Mouse (Mus musculus) embryonic facial prominence, embryonic 14.5 days (tissue): Measurements from ENCODE around the gene Eri3. TPM values are rescaled to one million over a fixed set of nuclear protein-coding genes. Genes with fewer than 3 reads are reported as not detected.

Experiments used
- ATAC-seq: fragments of 200-750 bp; cut with Nextera tagmentation; 2 replicates; pipeline ENCODE4 v1.8.0; 2017; ENCODE audit warnings: low read depth, moderate number of reproducible peaks, moderate TSS enrichment
- DNase-seq: peaks from one replicate; pipeline ENCODE4 v3.0.0-alpha.2; 2015; ENCODE audit warnings: low spot score
- H3K27ac ChIP-seq: fragments of 300-500 bp; sonication (generic); replicated peaks from 2 replicates; pipeline ENCODE4 v1.5.1; 2014; ENCODE audit warnings: low read depth, mild to moderate bottlenecking, low read length, moderate library complexity
- H3K27me3 ChIP-seq: fragments of 300-500 bp; sonication (generic); replicated peaks from 2 replicates; pipeline ENCODE4 v1.6.1; 2014; ENCODE audit warnings: low read length; ENCODE audit not compliant: control insufficient read depth, insufficient read depth
- H3K36me3 ChIP-seq: fragments of 300-500 bp; sonication (generic); 2 replicates; pipeline ENCODE4 v1.6.1; 2014; ENCODE audit warnings: low read length, mixed read lengths; ENCODE audit not compliant: control insufficient read depth, insufficient read depth
- H3K4me1 ChIP-seq: fragments of 300-500 bp; sonication (generic); 2 replicates; pipeline ENCODE4 v1.6.1; 2014; ENCODE audit warnings: antibody characterized with exemption, low read length; ENCODE audit not compliant: control insufficient read depth, insufficient read depth
- H3K4me2 ChIP-seq: fragments of 300-500 bp; sonication (generic); 2 replicates; pipeline ENCODE4 v1.6.1; 2014; ENCODE audit warnings: low read depth, mild to moderate bottlenecking, low read length, moderate library complexity, mixed read lengths
- H3K4me3 ChIP-seq: fragments of 300-500 bp; sonication (generic); 2 replicates; pipeline ENCODE4 v1.5.1; 2014; ENCODE audit warnings: low read depth, mild to moderate bottlenecking, low read length
- H3K9ac ChIP-seq: fragments of 300-500 bp; sonication (generic); 2 replicates; pipeline ENCODE4 v1.6.1; 2014; ENCODE audit warnings: low read depth, mild to moderate bottlenecking, low read length, moderate library complexity, mixed read lengths
- H3K9me3 ChIP-seq: fragments of 300-500 bp; sonication (generic); 2 replicates; pipeline ENCODE4 v1.6.1; 2016; ENCODE audit warnings: low read length; ENCODE audit not compliant: control insufficient read depth
- WGBS: fragments of 180-500 bp; shearing (Covaris S2); extraction: QIAGEN DNeasy Blood & Tissue Kit; methylation state at CpG from one replicate; pipeline ENCODE4 v1.1.7; 2014; 5-methylcytosine and 5-hydroxymethylcytosine counted together
- polyA plus RNA-seq: library from polyadenylated mRNA; unstranded; fragments of >200 nt; fragmentation: Nextera tagmentation; extraction: Ambion mirVana; gene quantifications from 2 replicates; pipeline ENCODE4 v1.2.1, GENCODE M21; 2014

Gene Eri3
- 154 and 174 TPM in 2 replicates for polyA plus RNA-seq

DNA sequence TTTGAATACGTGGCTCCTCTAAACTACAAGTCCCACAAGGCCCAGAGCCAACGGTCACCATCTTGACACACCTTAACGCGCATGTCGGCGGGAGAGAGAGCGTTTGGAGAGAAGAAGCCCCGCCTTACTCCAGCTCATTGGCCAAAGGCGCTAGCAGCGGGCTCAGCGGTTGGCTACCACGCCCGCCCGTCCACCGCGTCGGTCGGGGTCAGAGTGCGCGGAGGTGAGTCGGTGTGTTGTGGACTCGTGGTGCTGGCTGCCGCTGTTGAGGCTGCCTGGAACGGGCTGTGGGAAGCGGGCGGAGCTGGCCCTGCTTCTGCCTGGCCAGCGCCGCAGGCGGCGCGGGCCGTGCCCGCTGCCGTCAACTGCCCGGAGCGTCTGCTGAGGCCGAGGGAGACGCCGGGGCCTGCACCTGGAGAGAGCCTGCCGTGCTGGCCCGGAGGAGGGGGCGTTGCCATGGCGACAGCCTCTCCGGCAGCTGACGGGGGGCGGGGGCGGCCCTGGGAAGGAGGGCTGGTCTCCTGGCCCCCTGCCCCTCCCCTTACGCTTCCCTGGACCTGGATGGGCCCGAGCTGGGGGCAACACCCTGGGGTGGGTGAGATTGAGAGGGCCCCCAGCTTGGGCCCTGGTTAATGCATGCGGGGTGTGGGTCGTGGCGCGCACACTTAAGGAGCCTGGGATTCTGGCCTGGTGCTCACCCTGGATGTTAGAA is at the start of gene Eri3:
TSS of gene Eri3 (plus strand) at position 226 of the 712 bp plus-strand sequence.
- H3K4me3 ChIP-seq: peak within 1 kb of the TSS; percentile 92
- H3K4me1 ChIP-seq: peaks cover 16% of the 10 kb centered on the region
- ATAC-seq: peak; percentile 99
- H3K4me2 ChIP-seq: peak within 1 kb of the TSS; percentile 80
- under 1% methylated on average over 35 of the region's 53 CpGs for WGBS
- H3K9ac ChIP-seq: peak within 1 kb of the TSS; percentile 84
- H3K27ac ChIP-seq: peak within 1 kb of the TSS; percentile 84
- DNase-seq: peak; percentile 100
- H3K27me3 ChIP-seq: no peaks in the 10 kb centered on the region
- H3K36me3 ChIP-seq: peaks cover 3% of the 10 kb centered on the region; the same call in 1 of the 2 replicates
- no peaks in the 10 kb centered on the region for H3K9me3 ChIP-seq

DNA sequence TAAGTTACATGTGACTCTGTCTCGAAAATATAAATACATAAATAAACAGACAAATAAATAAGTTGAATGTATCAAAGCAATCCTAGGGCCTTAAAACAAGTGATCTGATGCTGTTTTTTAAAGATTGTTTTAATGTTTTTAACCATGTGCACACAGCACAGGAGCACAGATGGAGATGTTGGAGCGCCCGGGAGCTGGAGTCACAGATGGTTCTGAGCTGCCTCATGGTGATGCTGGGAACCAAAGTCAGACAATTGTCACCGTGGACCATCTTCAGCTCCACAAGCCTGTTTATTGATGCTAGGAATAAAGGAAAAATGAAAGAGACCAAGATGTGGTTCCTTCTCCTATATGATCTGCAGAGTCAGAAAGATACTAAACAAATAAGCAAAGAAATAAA is 31.9 kb upstream of the Eri3 start:
- H3K9me3 ChIP-seq: no peaks in the 10 kb centered on the region
- no peak overlapping the region for H3K27ac ChIP-seq
- ATAC-seq (no peak), DNase-seq (no peak)
- H3K27me3 ChIP-seq: no peaks in the 10 kb centered on the region
- H3K36me3 ChIP-seq: no peaks in the 10 kb centered on the region
- H3K4me1 ChIP-seq: no peaks in the 10 kb centered on the region
- no peak overlapping the region for H3K9ac ChIP-seq
- no peak overlapping the region for H3K4me3 ChIP-seq
- WGBS: 88% methylated on average over 4 of the region's 4 CpGs
- H3K4me2 ChIP-seq: no peak overlapping the region

DNA sequence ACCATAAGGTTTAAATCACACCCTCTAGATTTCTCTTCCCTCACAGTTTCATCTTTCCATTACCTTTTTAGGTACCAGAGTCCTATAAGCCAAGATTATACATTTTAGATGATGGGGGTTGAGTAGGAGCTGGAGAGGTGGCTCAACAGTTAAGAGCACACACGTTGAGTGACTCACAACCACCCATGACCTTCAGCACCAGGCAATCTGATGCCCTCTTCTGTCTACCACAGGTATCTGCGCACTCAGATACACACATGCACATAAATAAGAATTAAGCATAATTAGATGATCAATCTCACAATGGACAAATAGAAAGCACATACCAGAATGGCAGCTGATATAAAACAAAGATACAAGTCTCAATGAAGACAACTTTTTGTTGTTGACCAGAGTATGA is 28.8 kb upstream of the Eri3 start:
- no peaks in the 10 kb centered on the region for H3K4me1 ChIP-seq
- H3K36me3 ChIP-seq: no peaks in the 10 kb centered on the region
- no peak overlapping the region for H3K9ac ChIP-seq
- H3K27me3 ChIP-seq: no peaks in the 10 kb centered on the region
- no peak overlapping the region for H3K4me2 ChIP-seq
- no peak overlapping the region for H3K4me3 ChIP-seq
- ATAC-seq (no peak), DNase-seq (no peak)
- H3K27ac ChIP-seq: no peak overlapping the region
- WGBS: 73% methylated on average over 2 of the region's 2 CpGs
- H3K9me3 ChIP-seq: no peaks in the 10 kb centered on the region

DNA sequence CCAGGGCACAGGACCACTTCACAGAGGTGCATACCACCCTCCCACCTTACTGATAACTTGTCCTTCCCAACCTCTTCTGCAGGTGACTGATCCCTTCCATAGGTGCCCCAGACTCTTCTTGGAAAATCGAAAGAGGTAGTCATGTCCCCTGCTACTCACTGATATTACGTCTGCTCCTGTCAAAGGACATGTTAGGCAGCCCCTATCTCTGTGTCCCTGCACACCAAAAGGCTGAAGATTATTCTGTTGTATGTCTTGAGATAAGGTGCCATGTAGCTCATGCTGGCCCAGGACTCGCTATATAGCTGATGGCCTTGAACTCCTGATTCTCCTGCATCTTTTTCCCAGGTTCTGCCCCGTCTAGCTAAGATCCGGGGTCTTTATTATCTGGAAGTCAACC is 24.2 kb upstream of the Eri3 start:
- WGBS: 89% methylated on average over 5 of the region's 5 CpGs
- Histone ChIP-seq H3K9ac (no peak overlapping the region), H3K4me1 (no peaks in the 10 kb centered on the region), H3K27me3 (no peaks in the 10 kb centered on the region), H3K36me3 (no peaks in the 10 kb centered on the region), H3K4me3 (no peak overlapping the region), H3K9me3 (no peaks in the 10 kb centered on the region), H3K27ac (no peak overlapping the region), H3K4me2 (no peak overlapping the region)
- ATAC-seq: no peak
- DNase-seq: no peak

DNA sequence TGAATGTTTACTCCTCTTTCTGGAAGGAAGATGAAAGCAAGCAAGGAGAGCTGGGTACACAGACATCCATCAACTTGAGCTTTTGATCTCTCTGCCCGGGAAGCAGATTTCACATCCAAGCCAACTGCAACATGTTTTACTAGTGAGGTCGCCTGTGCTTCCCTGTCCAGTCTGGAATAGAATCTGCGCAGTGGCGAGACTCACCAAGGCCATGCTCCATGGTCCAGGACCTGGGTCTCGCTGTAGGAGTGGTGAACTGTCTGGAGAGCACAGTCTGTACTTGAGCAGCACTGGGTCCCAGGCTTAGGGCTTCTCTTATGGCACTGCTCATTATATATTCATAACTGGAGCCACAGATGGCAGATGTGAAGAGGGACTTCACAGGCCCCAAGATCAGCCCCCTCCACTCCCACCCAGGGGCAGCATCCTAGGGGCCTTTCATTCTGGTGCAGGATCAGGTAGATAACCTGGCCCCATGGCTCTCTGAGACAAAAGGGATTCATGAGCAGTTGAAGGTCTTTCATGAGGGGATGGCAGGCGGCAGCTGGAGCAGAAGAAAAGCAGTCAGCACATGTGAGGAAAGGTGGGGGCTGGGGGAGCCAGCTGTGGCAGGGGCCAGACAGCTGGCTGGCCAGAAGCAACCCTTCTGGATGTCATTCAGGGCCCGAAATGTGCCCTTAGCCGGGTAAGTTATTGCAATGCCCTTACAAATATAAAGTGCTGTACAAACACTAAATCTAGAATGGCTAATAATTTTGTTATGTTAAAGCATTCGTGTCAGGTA is 22.9 kb upstream of the Eri3 start:
- no peak for DNase-seq
- H3K4me2 ChIP-seq: no peak overlapping the region
- no peaks in the 10 kb centered on the region for H3K36me3 ChIP-seq
- H3K27ac ChIP-seq: no peak overlapping the region
- no peaks in the 10 kb centered on the region for H3K27me3 ChIP-seq
- no peak overlapping the region; the same call in 1 of the 2 replicates for H3K9ac ChIP-seq
- 57% methylated on average over 9 of the region's 9 CpGs for WGBS
- H3K4me3 ChIP-seq: no peak overlapping the region
- no peaks in the 10 kb centered on the region for H3K4me1 ChIP-seq
- ATAC-seq: no peak
- no peaks in the 10 kb centered on the region for H3K9me3 ChIP-seq

DNA sequence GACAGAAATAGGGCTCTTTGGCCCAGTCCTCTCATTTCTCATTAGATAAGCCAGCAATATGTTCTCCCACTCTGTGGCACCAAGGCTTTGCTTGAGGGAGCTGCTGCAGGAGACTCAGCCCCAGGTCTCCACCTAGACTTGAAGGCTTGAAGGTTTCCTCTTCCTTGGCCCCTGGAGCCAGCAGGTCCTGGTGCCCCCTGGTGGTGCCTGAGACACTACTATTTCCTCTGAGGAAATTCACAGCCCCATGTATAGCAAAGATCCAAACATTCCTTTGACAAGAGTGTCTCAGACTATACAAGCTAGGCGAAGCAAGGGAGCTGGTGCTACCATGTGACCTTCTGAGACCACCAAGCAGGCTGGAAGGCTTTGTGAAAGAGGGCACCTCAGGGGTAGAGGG is 22.2 kb upstream of the Eri3 start:
- no peaks in the 10 kb centered on the region for H3K4me1 ChIP-seq
- no peak overlapping the region for H3K9ac ChIP-seq
- peak; percentile 67 for DNase-seq
- no peaks in the 10 kb centered on the region for H3K9me3 ChIP-seq
- ATAC-seq: peak; percentile 63; the same call in 1 of the 2 replicates
- H3K36me3 ChIP-seq: no peaks in the 10 kb centered on the region
- 26% methylated on average over 1 of the region's 1 CpGs for WGBS
- no peaks in the 10 kb centered on the region for H3K27me3 ChIP-seq
- no peak overlapping the region for H3K4me3 ChIP-seq
- H3K27ac ChIP-seq: no peak overlapping the region
- H3K4me2 ChIP-seq: no peak overlapping the region

DNA sequence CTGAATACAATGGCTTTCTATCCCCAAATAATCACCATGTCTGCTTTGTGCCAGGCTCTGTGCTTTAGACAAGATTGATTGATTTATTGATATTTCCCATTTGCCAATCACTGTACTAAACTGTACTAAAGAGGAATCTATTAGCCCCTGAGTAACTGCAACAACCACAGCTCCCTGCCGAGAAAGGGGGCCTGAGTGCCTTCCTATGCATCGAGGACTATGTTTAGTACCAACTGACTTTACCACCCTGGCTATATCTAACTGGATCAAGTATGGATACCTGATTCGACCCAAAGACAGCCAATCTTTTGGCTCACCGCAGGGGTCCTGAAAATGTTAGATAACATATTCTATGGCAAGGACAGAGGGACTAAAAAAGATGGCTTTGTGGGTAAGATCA is 20.3 kb upstream of the Eri3 start:
- Histone ChIP-seq H3K4me2 (no peak overlapping the region), H3K27me3 (no peaks in the 10 kb centered on the region), H3K9ac (no peak overlapping the region), H3K36me3 (no peaks in the 10 kb centered on the region), H3K9me3 (no peaks in the 10 kb centered on the region), H3K4me1 (no peaks in the 10 kb centered on the region), H3K27ac (no peak overlapping the region), H3K4me3 (no peak overlapping the region)
- no peak for DNase-seq
- ATAC-seq: no peak
- WGBS: 75% methylated on average over 4 of the region's 4 CpGs

DNA sequence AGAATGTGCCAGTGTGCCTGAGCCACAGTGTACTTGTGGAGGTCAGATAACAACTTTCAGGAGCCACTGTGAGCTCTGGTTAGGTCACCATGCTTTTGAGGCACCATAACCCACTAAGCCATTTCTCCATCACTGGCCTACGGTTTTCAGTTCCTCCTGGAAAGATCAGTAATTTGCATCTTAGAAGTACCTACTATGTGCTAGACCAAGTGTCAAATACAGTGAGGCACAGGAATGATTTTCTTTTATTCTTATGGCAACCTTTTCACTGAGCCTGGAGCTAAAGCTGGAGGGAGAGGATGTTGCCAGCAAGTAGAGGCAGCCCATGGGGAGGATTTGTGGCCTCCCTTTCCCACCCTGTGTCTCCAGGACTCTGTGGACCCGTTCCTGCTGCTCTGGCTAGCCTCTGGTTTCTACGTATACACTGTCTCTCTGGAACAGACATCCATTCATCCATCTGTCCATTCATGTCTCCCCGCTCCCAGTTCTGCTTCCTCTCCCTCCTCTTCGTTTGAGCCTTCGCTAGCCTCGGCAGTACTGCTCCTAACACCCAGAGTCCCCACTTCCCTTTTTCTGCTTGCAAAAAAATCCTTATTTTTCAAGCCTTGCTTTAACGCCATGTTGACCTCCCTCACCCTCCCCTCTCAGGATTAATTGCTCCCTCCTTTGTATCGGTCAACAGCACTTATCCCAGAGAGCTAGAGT is 14.5 kb upstream of the Eri3 start:
- no peak for ATAC-seq
- no peak for DNase-seq
- no peak overlapping the region for H3K4me2 ChIP-seq
- no peak overlapping the region for H3K9ac ChIP-seq
- H3K27ac ChIP-seq: no peak overlapping the region
- no peaks in the 10 kb centered on the region for H3K27me3 ChIP-seq
- 52% methylated on average over 9 of the region's 9 CpGs for WGBS
- no peak overlapping the region for H3K4me3 ChIP-seq
- no peaks in the 10 kb centered on the region for H3K4me1 ChIP-seq
- no peaks in the 10 kb centered on the region for H3K36me3 ChIP-seq
- no peaks in the 10 kb centered on the region for H3K9me3 ChIP-seq
